Mouse (Mus musculus) cerebellum, adult 9-10 months (tissue): ENCODE measurements around the gene Tomm40.

ENCODE experiments used
- DNase-seq: peaks from one replicate; pipeline ENCODE4 v3.0.0; 2022

Tomm40 gene

DNA sequence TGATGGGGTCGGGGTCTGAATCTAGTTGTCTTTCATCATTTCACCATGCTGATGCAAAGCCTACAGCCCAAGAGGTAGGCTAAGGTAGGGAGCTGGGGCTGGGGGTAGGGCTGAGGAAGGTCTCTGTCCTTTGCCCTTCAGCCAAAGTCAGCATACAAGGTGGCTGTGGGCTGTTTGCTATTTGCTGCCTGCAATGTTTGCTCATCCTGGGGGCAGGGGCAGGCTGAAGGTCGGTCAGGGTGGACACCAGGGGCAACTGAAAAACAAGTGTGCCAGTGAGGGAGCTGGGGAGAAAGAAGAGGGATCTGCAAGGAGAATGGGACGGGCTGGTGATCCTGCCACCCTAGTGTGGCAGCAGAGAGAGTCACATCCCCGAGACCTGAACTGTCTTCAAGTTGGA lies 29.9 kb downstream of the Tomm40 start:
- no peak for DNase-seq

DNA sequence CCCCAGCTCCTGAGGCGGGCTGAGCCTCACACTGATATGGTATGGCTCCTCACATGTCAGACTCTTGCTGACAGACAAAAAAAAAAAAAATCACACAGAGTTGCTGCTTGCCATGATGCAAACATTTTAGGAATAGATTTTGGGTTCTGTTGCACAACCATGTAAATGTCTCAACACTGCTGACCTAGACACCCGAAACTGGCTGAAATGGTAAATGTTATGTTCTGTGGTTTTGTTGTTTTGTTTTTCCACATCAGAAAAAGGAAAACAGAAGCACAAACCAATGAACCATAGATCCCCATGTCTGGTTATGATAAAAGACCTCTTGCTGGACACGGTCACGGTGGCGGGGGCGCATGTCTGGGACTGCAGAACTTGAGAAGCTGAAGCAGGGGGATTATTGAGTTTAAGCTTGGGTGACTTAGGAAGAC lies 31.5 kb downstream of the Tomm40 start:
- no peak for DNase-seq

DNA sequence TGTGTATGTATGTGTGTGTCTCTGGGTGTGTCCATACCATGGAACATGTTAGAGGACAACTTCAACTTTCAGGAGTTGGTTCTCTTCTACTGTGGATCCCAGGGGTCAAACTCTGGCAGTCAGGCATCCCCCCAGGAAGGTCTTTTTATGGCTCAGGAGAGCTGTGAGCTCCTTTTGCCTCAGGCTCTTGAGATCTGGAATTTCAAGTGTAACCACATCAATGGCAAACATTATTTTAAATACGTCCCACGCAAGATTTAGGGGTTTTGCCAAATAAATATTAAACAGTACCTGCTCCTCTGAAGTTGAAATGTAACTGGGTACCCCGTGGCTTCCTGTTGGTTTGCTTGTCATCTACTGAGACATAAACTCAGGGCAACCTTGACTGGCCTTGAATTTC lies 32.3 kb downstream of the Tomm40 start:
- DNase-seq, result no peak

DNA sequence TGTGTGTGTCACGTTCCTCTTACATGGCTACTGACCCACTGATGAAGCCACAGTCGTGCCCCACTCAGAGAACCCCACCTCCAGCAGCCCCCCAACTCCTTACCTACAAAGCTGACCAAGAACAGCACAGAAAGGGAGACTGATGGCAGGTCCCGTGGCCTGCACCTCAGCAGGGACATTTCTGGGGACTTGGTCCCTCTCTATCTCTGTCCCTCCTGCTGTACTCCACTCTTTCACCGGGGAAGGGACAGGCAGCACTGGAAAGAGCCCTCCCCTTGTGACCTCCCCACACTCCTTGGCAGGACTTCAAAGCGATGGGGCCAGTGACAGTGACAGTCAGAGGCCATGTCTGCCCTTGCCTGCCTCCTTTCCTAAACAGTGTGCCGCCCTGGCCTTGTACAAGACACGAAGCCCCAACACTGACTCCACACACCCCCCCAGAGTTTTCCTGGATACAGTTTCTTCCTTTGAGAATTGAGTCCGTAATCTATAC lies 34.0 kb downstream of the Tomm40 start, which contains the start of the genes Gm44805 and Apoc4:
Gene Gm44805, minus strand, starts transcription at position 222 of the 493 bp plus-strand sequence.
Gene Apoc4, minus strand, starts transcription at position 278 of the 493 bp plus-strand sequence.
- DNase-seq, result no peak

DNA sequence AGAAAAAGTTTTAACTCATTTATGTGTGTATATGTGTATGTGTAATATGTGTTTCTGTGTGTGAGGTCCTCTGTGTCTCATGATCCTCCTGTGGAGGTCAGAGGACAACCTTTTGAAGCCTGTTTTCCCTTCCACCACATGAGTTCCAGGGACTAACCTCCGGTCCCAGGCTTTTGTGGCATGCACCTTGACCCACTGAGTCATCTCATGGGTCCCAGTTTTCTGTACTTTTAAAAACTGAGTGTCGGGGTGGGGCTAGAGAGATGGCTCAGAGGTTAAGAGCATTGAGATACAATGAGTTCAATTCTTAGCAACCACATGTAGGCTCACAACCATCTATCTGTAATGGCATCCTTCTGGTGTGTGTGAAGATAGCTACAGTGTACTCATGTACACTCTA lies 34.5 kb downstream of the Tomm40 start:
- no peak for DNase-seq

DNA sequence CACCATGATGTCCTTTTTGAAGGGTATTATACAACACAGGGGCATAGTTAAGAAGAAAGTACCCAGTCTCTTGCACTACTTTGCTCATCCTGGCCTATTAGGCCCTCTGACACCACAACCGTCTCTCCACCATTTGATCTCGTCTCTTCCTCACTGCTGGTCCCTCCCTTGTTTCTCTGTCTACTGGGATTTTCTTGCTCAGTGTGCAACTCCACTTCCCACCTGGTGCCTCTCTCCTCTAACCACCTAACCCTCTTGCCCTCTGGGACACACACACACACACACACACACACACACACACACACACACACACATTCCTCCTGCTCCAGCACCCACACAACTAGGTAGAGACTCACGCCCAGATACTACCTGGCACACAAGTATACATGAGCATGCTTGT lies 36.3 kb downstream of the Tomm40 start:
- DNase-seq, result no peak

DNA sequence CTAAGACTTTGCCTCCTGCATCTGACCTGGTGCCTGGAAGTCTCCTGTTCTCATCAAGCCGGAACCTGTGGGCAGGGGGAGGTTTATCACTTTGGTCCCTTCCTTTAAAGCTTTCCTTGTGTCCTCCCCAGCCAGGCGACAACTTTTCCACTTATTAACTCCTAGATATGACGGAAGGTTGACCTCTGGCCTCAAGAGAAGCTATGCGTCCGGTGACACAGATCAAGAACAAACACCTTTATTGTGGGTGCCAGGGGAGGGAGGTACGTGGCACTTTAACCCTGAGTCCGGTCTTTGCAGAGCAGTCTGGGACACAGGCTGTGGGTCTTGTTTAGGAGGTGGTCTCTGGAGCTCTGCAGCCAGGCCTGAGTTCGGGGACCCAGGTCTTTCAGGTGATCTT lies 37.4 kb downstream of the Tomm40 start, which contains the start of gene Apoc2:
Gene Apoc2, minus strand, starts transcription at position 70 of the 400 bp plus-strand sequence.
- DNase-seq, result no peak

DNA sequence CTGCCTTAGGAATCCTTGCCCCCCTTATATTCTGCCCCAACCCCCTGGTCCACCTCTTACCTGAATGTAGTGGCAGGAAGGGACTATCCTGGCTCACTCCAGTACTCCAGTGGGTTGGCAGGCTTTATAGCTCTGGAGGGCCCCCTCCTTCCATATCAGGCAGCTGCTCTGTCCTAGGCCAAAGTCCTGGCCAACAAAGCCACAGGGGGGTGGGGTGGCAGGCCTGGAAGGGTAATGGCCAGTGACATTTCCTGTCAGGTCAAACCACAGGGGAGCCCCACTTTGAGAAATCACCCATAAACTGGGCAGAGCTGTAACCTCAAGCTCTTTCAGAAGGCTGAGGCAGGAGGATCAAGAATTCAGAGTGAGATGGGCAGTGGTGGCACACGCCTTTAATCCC lies 38.6 kb downstream of the Tomm40 start:
- DNase-seq, result no peak

DNA sequence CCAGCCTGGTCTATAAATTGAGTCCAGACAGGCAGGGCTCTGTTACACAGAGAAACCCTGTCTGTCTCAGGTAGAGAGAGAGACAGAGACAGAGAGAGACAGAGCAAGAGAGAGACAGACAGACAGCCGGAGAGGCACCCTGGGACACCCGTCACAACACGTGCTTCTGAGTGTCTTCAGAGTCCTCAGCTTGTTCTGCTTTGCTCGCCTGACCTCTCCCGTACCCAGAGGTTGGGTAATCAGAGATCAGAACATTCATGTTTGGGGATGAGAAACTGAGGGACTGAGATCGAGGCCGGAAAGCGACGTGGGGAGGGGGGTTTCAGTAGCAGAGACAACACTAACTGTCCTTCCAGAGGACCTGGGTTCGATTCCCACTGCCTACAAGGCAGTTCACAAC lies 39.4 kb downstream of the Tomm40 start:
- no peak for DNase-seq

DNA sequence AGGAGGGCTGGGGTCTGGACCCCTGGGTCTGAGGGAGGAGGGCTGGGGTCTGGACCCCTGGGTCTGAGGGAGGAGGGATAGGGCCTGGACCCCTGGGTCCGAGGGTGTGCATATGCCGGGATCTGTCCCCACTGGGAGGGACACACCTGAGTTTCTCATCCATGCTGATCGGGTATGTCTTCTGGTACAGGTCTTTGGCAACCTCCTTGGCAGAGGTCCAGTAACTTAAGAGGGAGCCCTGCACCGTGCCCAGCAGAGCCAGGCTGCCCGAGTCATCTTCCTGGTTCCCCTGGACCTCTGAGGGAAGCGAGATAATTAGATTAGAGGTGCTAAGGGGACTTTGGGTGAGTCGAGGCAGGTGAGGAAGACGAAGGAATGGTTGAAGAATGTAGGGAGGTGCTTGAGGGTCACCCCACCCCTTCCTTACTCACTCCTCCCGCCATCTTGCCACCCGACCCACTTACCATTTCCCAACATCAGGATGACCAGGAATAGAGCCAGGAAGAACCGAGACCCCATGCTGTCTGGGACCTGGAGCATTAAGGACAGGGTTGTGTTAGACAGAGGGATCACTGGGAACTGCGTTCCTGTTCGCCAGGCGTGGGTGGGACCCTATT lies 42.0 kb downstream of the Tomm40 start:
- no peak for DNase-seq

DNA sequence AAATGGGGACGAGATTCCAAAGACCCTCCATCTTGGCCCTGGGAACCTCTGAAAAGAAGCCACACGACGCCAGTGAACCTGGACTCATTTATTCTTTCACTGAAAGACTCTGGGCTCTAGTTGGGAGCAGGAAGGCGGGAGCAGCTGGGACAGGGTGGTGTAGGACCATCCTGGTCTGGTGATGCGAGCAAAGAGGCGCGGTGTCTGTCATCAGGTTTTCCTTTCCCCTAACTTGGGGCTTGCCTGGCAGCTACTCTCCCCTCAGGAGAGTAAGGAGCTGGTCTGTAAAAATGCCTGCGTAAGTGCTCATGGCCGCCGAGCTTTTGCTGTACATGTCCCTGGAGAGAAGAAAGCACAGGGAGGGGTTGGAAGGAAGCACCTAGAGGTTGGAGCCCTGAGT lies 43.7 kb downstream of the Tomm40 start:
- no peak for DNase-seq

DNA sequence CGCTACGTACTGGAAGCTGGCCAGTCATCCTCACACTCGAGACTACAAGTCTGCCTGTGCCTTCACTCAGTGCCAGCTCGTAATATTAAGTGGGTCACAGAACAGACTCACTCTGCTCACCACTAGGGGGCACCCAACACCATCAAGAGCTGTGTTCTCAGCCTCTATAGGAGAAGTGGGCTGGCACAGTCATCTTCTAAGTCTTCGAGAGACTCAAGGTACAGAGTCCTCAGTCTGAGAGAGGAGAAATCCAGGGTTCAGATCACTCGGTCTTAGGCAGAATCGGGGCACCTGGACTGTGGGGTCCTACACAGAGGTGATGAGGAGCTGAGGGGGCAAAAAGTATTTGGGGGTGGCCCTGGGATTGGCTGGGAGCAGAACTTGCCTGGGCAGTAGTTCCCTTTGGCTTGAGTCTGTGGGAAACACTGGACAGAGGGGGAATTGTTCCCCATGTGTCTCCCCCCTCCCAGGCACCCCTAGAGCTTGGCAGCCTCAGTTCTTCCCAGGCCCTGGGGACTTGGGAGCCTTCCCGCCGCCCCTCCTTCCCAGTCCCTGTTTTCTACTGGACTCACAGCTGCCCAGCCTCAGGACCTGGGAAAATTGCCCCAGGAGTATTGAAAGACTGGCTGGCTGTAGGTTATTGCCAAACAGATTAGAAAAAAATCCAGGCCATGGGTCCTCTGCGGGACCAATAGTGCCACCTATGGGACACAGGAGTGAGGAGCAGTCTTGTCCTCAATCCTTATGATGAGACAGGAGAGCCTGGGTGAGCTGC lies 46.1 kb downstream of the Tomm40 start:
- peak; percentile 97 for DNase-seq

DNA sequence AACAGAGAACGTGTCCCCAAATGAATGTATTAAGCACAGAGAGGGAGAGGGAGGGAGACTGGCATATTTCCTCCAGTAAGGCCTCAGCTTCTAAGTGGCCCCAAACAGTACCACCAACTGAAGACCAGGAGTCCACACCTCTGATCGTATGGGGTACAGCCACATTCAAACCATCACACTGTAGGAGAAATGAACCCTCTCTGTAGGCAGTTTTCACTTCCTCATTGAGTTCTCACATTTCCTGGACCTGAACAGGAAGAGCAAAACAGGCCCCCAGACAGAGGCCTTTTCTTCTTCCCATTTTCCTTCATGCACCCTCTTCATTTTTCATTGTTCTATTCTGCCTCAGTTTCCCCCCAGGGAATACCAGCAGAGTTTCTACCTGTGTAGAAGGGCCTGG lies 47.8 kb downstream of the Tomm40 start:
- peak; percentile 24 for DNase-seq

DNA sequence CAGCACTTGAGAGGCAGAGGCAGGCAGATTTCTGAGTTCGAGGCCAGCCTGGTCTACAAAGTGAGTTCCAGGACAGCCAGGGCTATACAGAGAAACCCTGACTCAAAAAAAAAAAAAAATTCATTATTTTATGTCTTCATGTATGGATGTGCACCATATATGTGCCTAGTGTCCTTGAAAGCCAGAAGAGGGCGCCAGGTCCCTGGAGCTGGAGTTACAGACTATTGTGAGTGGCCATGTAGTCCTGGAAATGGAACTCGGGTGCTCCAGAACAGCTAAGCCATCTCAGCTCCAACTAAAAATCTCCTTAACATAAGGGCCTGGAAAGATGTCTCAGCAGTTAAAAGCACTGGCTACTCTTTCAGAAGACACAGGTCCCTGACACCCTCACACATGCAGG lies 48.5 kb downstream of the Tomm40 start:
- peak; percentile 39 for DNase-seq

DNA sequence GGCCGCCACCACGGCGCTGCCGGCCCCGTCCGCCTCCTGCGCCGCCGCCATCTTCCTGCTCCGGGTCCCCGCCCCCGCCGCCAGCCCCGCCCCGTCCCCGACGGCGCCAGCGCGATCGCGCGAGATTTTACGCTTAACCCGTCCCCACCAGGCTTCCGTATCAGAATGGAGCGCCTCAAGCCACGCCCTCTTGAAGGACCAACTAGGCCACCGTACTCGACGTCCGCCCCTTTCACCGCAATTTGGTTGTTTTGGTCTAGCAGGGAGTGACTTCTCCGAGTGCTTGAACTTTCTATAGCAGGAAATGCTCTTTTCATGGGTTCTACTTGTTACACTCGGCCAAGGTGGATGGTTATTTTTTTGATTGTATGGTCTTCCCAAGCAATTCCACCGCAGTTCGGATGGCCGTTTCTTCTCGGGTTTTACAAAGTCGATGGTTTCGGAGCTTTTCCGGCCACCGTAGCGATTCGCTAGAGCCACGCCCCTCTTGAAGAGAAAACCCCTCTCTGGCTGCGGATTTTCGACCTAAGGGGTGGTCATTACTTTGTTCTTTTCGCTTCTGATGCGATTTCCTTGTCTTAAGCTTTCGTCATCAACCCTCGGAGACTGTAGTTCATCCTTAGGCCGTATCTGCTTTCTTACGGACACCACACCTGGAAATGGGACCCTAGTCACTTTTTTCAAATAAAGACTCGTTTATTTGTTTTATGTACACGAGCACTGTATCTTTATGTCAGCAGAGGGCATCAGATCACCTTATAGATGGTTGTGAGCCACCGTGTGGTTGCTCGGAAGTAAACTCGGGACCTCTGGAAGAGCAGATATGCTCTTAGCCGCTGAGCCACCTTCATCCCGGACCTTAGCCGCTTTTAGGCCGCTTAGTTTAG lies 50.0 kb downstream of the Tomm40 start, which contains the start of gene Clptm1:
Gene Clptm1, minus strand, starts transcription at position 79 of the 887 bp plus-strand sequence.
- peak; percentile 98 for DNase-seq

DNA sequence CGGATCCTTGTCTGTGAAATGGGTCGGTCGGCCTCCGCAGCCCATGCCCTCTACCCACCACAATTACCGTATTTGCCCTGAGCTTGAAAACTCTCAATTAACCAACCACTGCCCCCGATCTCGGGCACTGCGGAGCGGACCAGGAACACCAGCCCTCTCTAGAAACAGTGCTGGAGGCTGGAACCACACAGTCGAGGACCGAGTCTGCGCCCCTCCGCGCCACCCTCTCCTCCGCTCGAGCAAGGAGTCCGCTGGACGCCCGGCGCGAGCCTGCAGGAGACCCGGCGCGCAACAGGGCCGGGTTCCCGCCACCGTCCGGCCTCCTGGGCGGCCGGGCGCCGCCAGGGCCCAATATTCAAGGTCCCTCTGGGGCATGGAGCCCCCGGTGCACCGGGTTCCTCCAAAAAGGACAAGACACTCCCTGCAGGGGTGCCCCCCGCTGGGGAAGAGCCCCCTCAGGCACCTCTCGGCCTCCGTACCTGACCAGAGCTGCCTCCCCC lies 50.7 kb downstream of the Tomm40 start:
- no peak for DNase-seq

DNA sequence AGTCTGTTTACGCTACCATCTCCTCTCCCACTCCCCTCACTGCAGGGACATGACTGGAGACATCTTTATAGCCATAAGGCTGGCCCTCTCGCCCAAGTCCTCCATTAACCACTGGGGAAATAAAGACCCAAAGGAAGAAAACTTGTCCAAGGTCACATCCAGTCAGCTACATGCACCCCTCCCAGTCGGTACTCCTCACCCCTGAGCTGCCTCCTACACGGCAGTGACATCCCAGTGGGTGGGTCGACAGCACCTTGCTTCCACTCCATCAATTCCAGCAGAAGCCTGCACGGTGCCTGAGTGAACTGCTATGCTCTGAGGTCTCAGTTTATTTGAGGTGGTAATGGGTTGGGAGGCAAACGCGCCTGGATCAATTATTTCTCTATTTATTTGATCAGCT lies 51.3 kb downstream of the Tomm40 start:
- no peak for DNase-seq

DNA sequence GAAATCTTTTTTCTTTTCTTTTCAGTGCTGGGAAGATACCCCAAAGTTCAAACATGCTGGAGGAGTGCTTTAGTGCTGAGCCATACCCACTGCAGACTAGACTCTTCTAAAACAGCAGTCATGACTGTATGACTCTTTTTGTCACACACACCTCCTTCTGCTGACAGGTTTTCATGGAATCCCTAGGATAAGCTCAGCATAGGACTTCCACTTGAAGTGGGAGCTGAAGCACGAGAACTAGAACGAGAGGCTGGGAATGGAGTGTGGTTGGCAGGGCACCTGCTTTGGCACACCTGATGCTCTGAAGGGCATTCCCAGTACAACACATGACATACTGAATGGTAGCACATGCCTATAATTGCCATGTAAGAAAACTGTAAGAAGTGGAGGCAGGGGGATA lies 62.6 kb downstream of the Tomm40 start:
- no peak for DNase-seq
